Mouse (Mus musculus) cerebellum, adult 2 months (tissue): Measurements from ENCODE around the gene Pck2.

Source experiments
- CTCF ChIP-seq: fragments of 200-500 bp; IDR thresholded peaks from 2 replicates; pipeline ENCODE4 v1.5.1; 2011; ENCODE audit warnings: low read depth, mild to moderate bottlenecking, control low read depth, low read length, moderate library complexity, borderline replicate concordance; ENCODE audit not compliant: insufficient read depth
- POLR2A ChIP-seq: fragments of 200-500 bp; IDR thresholded peaks from 2 replicates; pipeline ENCODE4 v1.6.1; 2011; ENCODE audit warnings: low read length, control low read depth, borderline replicate concordance; ENCODE audit not compliant: insufficient read depth

GRCm38 (mm10) chr14:55592226-55592625 lies 52.2 kb downstream of the Pck2 start:
- TF ChIP-seq POLR2A (no peak), CTCF (no peak)
